Mouse (Mus musculus): Measurements from ENCODE around the gene Scrn2.

The Scrn2 gene

DNA sequence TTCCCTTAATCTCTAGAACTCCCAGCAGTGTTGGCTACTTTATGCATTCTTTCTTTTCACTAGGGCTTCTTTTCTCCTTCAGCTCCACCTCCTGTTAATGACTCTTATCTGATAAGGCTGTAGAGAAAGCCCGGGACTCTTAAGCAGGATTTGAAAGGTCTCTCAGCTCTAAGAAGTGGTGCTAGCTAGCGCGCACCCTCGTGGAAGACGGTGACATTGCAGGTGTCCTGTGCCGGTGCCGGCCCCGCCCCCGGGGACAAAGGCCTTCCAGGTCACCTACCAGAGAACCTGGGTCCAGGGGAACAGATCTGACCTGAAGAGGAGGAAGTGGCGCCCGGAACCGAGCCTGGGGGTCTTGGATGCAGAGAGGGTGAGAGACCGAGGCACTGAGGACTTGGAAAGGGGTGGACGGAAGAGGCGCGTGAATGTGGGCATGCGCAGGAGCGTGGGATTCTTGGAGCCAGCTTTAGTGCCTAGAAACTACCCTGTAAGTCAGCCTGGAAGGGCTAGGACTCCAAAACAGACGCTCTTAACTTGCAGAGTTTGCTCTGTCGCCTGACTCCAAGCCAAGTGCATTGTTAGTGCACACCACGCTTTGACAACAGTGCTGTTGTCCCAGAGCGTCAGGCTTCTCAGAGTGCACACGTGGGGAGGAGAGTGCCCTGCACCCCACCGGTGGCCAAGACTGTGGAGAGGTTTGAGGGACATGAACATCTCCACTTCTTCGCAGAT, at the start of gene Scrn2:
Gene Scrn2, plus strand, starts transcription at position 253 of the 732 bp plus-strand sequence.
- peak; percentile 79 for DNase-seq

DNA sequence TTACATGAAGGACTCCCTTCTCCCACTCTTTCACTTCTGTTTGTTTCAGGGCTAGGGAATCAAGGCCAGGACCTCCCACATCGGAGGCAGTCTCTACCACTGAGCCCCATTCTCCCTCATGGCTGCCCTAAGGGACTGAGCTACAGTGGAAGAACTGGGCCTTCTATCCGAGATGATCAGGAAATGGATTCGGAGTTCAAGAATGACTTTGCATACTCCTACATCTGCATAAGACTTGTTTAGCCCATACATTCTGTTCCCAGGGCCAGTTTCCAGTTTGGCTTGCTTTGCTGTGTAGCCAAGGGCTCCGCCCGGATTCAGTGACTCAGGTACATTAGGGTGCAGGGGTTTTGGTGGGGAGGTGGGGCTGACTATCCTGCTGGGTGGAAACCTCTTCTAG, 49.7 kb upstream of the Scrn2 start:
- DNase-seq = no peak

DNA sequence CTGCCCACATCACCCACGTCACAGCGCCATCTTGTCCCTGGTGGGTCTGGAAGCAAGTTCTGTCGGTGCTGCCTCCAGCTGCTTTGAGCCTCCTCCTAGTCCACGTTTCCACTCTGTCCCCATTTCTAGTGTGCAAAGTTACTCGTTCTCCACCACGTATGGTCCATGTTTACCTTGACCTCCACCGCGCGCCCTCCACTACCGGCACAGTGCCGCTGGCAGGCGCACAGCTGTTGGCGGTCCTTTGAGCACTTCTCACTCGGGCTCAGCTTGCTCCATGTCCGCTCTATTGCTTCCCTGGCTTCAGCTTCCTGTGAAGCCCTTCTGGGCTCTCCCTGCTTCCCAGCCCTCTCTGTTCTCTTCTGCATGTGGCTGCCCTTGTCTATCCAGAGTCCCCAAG, 48.3 kb upstream of the Scrn2 start:
- DNase-seq = no peak

DNA sequence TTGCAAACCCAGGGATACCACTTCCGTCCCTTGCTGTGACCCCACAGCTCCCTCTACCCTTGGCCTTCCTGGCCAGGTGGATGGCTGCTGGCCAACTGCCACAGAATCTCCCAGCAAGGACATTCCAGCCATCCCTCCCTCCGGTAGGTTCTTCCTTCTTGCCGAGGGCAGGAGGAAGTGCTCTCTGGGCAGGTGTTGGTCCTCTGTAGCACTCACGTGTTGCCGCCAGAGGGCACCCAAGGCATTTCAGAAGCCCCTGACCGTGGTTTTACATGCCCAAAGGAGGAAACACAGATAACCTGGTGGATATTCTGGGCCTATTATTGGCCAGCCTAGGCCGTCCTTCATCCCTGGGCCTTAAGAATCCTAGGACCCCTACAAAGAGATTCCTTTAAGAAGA, 47.4 kb upstream of the Scrn2 start:
- peak; percentile 80 for DNase-seq

DNA sequence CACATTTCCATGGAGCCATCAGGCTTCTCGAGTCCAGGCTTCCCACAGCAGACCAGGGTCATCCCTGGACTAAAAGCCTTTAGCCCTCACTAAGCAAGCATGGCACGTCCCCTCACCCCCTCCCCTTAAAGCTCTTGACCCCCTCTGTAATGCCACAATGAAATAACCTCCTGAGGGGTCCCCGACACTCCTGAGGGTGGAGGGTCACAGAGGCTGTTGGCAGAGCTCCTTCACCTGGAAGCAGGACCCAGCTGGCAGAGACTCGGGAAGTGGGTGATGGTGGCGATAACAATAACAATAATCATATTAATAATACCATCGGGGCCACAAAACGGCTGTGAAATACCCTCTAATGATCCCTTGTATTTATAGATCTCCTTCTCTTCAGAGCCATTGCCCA, 46.9 kb upstream of the Scrn2 start, which contains the start of gene Sp2:
Gene Sp2, minus strand, starts transcription at position 101 of the 400 bp plus-strand sequence.
- DNase-seq = no peak

DNA sequence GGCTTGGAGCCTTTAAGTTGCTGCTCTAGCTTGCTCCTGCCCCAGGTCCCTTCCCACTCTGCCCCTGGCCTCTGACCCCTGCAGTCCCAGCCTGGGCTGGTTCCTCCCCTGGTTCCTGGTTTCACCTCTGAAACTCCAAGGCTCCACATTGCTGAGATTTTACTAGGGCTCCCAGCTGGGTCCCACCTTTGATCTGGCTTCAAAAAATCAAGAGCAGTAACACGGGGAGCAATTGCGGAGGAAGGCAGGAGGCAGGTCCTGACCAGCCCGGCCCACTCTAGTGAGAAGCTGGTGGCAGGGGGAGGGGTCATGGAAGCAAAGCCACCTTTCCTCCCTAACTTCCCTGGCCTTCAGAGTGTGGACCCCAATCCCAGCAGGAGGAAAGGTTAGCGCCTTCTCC, 44.8 kb upstream of the Scrn2 start:
- no peak for DNase-seq

DNA sequence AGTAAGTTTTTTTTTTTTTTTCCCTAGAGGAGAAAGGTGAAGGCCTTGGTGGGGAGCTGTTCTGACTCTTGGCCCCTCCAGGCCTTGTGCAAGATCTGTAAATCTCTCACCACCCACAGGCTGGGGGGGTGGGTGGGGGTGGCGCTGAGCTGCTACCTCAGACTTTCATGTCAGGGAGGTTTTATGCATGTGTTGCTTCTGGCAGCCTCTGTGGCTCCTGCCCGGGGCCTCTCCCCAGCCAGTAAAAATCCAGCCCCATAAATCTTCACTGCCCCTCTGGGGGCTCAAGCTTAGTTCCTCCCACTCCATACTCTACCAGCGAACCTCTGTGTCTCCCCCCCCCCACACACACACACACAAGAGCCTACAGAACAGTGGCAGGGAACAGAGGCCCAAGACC, 43.3 kb upstream of the Scrn2 start:
- no peak for DNase-seq

- peak; percentile 16 for DNase-seq
Measured at GRCm38 (mm10) chr11:96987873-96988655, 41.7 kb upstream of the Scrn2 start.

GRCm38 (mm10) chr11:96991501-96991900, 38.2 kb upstream of the Scrn2 start:
- no peak for DNase-seq

DNA sequence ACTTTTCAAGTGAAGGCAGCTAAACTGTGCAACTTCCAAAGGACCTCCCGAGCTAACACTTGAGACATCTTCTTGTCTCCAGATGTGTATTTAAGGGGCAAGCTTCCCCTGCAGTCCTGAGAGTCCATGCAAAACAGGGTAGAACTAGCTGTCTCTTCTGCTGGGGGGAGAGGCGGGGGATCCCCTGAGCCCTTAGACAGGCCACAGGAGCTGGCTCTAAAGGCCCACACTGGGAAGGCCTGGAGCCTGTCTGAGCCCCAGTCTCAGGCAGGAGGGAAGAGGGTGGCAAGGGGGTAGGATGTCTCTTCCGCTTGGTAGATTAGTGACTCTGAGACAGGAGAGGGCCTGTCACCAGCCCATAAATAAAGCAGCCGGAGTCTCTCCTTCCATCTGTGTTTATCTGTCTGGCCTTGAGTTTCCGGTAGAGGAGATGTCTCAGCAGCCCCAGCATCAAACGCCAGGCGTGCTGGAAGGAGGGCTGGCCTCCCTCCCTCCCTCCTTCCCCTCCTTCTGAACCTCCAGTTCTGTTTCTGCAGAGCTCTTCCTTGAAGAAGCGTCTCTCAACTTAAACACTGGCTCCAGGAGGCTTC, 36.9 kb upstream of the Scrn2 start:
- no peak for DNase-seq

GRCm38 (mm10) chr11:96995031-96995430, 34.7 kb upstream of the Scrn2 start:
- DNase-seq = no peak

DNA sequence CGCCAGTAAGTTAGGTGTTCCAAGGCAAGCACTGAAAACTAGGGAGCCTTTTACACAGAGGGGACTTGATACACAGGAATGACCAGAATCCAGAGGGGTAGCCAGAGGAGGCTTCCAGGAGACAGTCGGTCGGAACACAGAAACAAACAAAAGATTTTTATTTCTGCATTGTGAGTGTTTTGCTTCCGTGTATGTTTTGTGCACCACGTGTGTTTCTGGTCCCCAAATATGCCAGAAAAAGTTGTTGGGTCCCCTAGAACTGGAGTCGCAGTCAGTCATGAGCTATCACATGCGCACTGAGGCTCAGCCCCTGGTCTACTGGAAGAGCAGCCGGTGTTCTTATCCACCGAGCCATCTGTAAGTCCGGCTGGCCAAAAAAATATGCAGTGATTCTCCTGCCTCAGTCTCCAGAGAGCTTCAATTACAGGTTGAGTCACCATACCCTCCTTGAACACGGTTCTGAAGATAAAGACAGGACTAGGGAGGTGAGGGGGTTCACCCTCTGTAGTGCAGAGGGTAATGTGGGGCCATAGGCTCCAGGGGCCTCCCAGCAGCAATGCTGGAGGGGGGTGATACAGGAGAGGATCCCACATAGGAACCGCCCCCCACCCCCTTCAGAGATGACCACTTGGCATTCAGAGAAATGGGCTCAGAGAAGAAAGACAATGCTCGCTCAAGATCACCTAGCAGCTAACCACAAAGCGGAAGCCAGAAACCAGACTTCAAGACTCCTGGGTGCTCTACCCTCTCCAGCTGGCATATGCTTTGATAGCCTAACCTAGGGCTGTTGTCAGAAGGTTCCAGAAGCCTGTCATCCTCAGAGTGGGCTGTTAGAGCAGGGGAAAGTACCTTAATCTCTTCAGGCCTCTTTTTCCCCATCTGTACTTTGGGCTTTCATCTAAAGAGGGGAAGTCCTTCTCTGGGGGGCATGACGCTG, 33.6 kb upstream of the Scrn2 start:
- DNase-seq = no peak

GRCm38 (mm10) chr11:96996773-96997379, 32.9 kb upstream of the Scrn2 start:
- DNase-seq = no peak

- peak; percentile 40 for DNase-seq
Measured at GRCm38 (mm10) chr11:96997380-96997956, 32.3 kb upstream of the Scrn2 start.

GRCm38 (mm10) chr11:97003170-97003569, 26.6 kb upstream of the Scrn2 start:
- DNase-seq = no peak

GRCm38 (mm10) chr11:97007093-97007794, 22.5 kb upstream of the Scrn2 start:
- no peak for DNase-seq

GRCm38 (mm10) chr11:97009198-97009790, 20.4 kb upstream of the Scrn2 start:
- no peak for DNase-seq

DNA sequence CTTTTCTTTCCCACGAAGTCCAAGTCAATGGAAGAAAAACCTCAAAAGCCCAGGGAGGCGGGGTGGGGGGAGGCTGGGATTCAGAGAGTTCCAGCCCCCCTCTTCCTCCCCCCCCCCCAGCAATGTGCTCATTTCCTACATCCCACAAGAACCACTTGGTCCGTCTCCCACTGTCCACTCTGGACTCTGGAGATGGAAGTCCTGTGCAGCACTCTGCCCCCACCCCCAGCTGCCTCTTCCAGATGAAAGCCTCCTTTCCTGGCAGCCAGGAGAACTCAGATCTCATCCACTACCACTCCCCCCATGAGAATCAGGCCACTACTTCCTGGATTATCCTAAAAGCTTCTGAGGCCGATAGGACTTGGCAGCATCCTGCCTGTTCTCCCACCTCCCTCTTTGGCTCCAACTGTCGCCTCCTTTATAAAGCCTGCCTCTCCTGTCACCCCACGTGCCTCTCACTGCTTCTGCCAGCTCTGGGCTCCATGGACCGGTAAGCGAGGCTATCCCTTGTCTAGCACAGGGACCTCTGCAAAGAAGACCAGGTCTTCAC, 16.5 kb upstream of the Scrn2 start, which contains the start of gene Sp6:
Gene Sp6, plus strand, starts transcription at position 274 of the 550 bp plus-strand sequence.
- DNase-seq = no peak

DNA sequence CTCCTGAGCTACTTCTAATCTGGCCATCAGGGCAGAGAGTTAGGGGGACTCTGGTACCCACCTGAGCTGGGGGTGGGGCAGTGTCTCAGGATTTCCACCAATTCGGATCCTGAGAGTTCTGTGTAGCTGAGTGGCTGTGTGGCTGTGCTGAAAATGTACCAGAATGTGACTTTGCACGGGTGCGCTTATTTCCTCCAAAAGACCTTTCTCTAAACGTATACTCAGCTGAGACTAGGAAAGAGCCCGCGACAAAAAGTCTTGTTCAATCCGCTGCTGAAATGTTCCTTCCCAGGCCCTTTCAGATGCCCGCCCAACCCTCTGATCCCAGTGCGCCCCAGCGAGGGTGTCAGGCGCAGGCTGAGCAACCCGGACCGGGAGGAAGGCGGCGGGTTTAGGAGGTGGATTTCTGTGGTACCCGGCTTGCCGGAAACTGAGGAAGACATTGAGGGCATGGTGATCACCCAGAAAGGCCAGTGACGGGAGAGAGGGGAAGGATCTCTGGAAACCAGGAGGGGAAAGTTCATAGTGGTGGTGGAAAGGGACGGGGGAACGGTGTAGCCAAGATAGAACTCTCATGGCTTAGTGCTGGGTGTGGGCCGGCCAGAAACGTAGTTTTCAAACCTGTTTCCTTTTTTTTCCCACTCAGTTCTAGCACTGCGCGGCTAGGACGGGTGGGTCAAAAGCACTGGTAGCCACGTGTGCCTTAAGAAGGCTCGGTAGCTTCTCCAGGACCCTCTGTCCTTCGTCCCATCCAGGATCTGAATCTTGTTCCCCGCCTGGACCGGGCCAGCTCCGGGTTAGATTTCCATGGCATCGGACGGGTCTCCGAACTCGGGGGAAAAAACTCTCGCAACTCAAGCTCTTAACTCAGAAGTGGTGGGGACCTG, 11.8 kb upstream of the Scrn2 start:
- no peak for DNase-seq

All from right cerebral cortex, postnatal 4 days (tissue).